Mouse (Mus musculus): ENCODE data around the gene Polr2e. TPM values are rescaled to one million over a fixed set of nuclear protein-coding genes. Genes with fewer than 3 reads are reported as not detected.

Polr2e gene
- polyA plus RNA-seq (2016; fragmentation: Nextera tagmentation; extraction: Ambion mirVana): 279 and 286 TPM in 2 replicates

- H3K27me3 ChIP-seq (ENCODE audit: poor library complexity, severe bottlenecking): no peaks in the 10 kb centered on the region
- H3K4me1 ChIP-seq: peaks cover 33% of the 10 kb centered on the region
- peaks cover 39% of the 10 kb centered on the region for H3K36me3 ChIP-seq (replicated peaks)
- WGBS: under 1% methylated on average over 40 of the region's 40 CpGs
- H3K4me3 ChIP-seq: peak within 1 kb of the TSS; percentile 84
- no peaks in the 10 kb centered on the region for H3K9me3 ChIP-seq
- H3K27ac ChIP-seq: peak within 1 kb of the TSS; percentile 85
- DNase-seq (ENCODE audit: extremely low spot score, low spot score): peak; percentile 99
Measured at GRCm38 (mm10) chr10:80039559-80039979, at the start of gene Polr2e. Gene Polr2e, minus strand, starts transcription at chr10:80039795.

- no peak for DNase-seq (ENCODE audit: extremely low spot score, low spot score)
- 0 out of 2 replicates have a peak overlapping the region, but pooled peaks have one; percentile 20 for H3K27ac ChIP-seq
- no peak overlapping the region for H3K4me3 ChIP-seq
- no peaks in the 10 kb centered on the region for H3K27me3 ChIP-seq (ENCODE audit: poor library complexity, severe bottlenecking)
- peaks cover 31% of the 10 kb centered on the region for H3K36me3 ChIP-seq (replicated peaks)
- H3K4me1 ChIP-seq: peaks cover 11% of the 10 kb centered on the region; the same call in 1 of the 2 replicates
- 65% methylated on average over 4 of the region's 4 CpGs for WGBS
- no peaks in the 10 kb centered on the region for H3K9me3 ChIP-seq
Measured at GRCm38 (mm10) chr10:80089146-80089545, 49.6 kb upstream of the Polr2e start.

GRCm38 (mm10) chr10:80087483-80087882 lies 47.9 kb upstream of the Polr2e start:
- no peaks in the 10 kb centered on the region for H3K27me3 ChIP-seq (ENCODE audit: poor library complexity, severe bottlenecking)
- DNase-seq (ENCODE audit: extremely low spot score, low spot score): no peak
- no peak overlapping the region for H3K4me3 ChIP-seq
- H3K36me3 ChIP-seq (replicated peaks): peaks cover 48% of the 10 kb centered on the region
- no peaks in the 10 kb centered on the region for H3K9me3 ChIP-seq
- WGBS: 92% methylated on average over 8 of the region's 8 CpGs
- peaks cover 4% of the 10 kb centered on the region; the same call in 1 of the 2 replicates for H3K4me1 ChIP-seq
- no peak overlapping the region for H3K27ac ChIP-seq

GRCm38 (mm10) chr10:80086847-80087246 lies 47.3 kb upstream of the Polr2e start:
- Histone ChIP-seq H3K4me1 (peaks cover 4% of the 10 kb centered on the region; the same call in 1 of the 2 replicates), H3K36me3 (replicated peaks) (peaks cover 53% of the 10 kb centered on the region), H3K27ac (no peak overlapping the region), H3K4me3 (no peak overlapping the region; the same call in 1 of the 2 replicates), H3K9me3 (no peaks in the 10 kb centered on the region), H3K27me3 (ENCODE audit: poor library complexity, severe bottlenecking) (no peaks in the 10 kb centered on the region)
- DNase-seq (ENCODE audit: extremely low spot score, low spot score): no peak
- WGBS: 70% methylated on average over 3 of the region's 3 CpGs

GRCm38 (mm10) chr10:80084817-80085487 lies 45.4 kb upstream of the Polr2e start:
- Histone ChIP-seq H3K36me3 (replicated peaks) (peaks cover 59% of the 10 kb centered on the region), H3K4me3 (no peak overlapping the region), H3K9me3 (no peaks in the 10 kb centered on the region), H3K27me3 (ENCODE audit: poor library complexity, severe bottlenecking) (no peaks in the 10 kb centered on the region), H3K27ac (no peak overlapping the region), H3K4me1 (peaks cover 10% of the 10 kb centered on the region; the same call in 1 of the 2 replicates)
- WGBS: 85% methylated on average over 9 of the region's 9 CpGs
- no peak for DNase-seq (ENCODE audit: extremely low spot score, low spot score)

- H3K4me1 ChIP-seq: peaks cover 7% of the 10 kb centered on the region
- no peak overlapping the region for H3K27ac ChIP-seq
- no peaks in the 10 kb centered on the region for H3K27me3 ChIP-seq (ENCODE audit: poor library complexity, severe bottlenecking)
- 85% methylated on average over 3 of the region's 3 CpGs for WGBS
- DNase-seq (ENCODE audit: extremely low spot score, low spot score): no peak
- no peaks in the 10 kb centered on the region for H3K9me3 ChIP-seq
- no peak overlapping the region for H3K4me3 ChIP-seq
- H3K36me3 ChIP-seq (replicated peaks): peaks cover 78% of the 10 kb centered on the region
Measured at GRCm38 (mm10) chr10:80081075-80081474, 41.5 kb upstream of the Polr2e start.

GRCm38 (mm10) chr10:80080396-80081070 lies 40.9 kb upstream of the Polr2e start:
- peaks cover 78% of the 10 kb centered on the region for H3K36me3 ChIP-seq (replicated peaks)
- H3K4me1 ChIP-seq: peaks cover 13% of the 10 kb centered on the region
- no peak for DNase-seq (ENCODE audit: extremely low spot score, low spot score)
- H3K9me3 ChIP-seq: no peaks in the 10 kb centered on the region
- no peak overlapping the region for H3K27ac ChIP-seq
- WGBS: 87% methylated on average over 16 of the region's 16 CpGs
- H3K27me3 ChIP-seq (ENCODE audit: poor library complexity, severe bottlenecking): no peaks in the 10 kb centered on the region
- no peak overlapping the region for H3K4me3 ChIP-seq

GRCm38 (mm10) chr10:80078366-80078765 lies 38.8 kb upstream of the Polr2e start:
- WGBS: 87% methylated on average over 1 of the region's 1 CpGs
- Histone ChIP-seq H3K4me3 (no peak overlapping the region), H3K36me3 (replicated peaks) (peaks cover 56% of the 10 kb centered on the region), H3K4me1 (peaks cover 23% of the 10 kb centered on the region), H3K9me3 (no peaks in the 10 kb centered on the region), H3K27ac (no peak overlapping the region), H3K27me3 (ENCODE audit: poor library complexity, severe bottlenecking) (0 out of 2 replicates have a peak, but pooled peaks cover 8% of the 10 kb centered on the region)
- no peak for DNase-seq (ENCODE audit: extremely low spot score, low spot score)

- Histone ChIP-seq H3K27ac (no peak overlapping the region), H3K36me3 (replicated peaks) (peaks cover 46% of the 10 kb centered on the region), H3K27me3 (ENCODE audit: poor library complexity, severe bottlenecking) (0 out of 2 replicates have a peak, but pooled peaks cover 8% of the 10 kb centered on the region), H3K4me1 (peaks cover 23% of the 10 kb centered on the region), H3K4me3 (no peak overlapping the region), H3K9me3 (no peaks in the 10 kb centered on the region)
- DNase-seq (ENCODE audit: extremely low spot score, low spot score): no peak
- 89% methylated on average over 5 of the region's 5 CpGs for WGBS
Measured at GRCm38 (mm10) chr10:80077312-80077711, 37.7 kb upstream of the Polr2e start.

- H3K9me3 ChIP-seq: no peaks in the 10 kb centered on the region
- H3K27me3 ChIP-seq (ENCODE audit: poor library complexity, severe bottlenecking): 0 out of 2 replicates have a peak, but pooled peaks cover 8% of the 10 kb centered on the region
- no peak overlapping the region for H3K4me3 ChIP-seq
- no peak for DNase-seq (ENCODE audit: extremely low spot score, low spot score)
- peaks cover 40% of the 10 kb centered on the region for H3K36me3 ChIP-seq (replicated peaks)
- H3K27ac ChIP-seq: no peak overlapping the region
- 94% methylated on average over 4 of the region's 4 CpGs for WGBS
- peaks cover 28% of the 10 kb centered on the region for H3K4me1 ChIP-seq
Measured at GRCm38 (mm10) chr10:80076386-80076785, 36.8 kb upstream of the Polr2e start.

GRCm38 (mm10) chr10:80075924-80076323 lies 36.3 kb upstream of the Polr2e start:
- Histone ChIP-seq H3K4me1 (peaks cover 31% of the 10 kb centered on the region), H3K9me3 (no peaks in the 10 kb centered on the region), H3K4me3 (no peak overlapping the region; the same call in 1 of the 2 replicates), H3K27ac (no peak overlapping the region), H3K36me3 (replicated peaks) (peaks cover 36% of the 10 kb centered on the region), H3K27me3 (ENCODE audit: poor library complexity, severe bottlenecking) (0 out of 2 replicates have a peak, but pooled peaks cover 8% of the 10 kb centered on the region)
- DNase-seq (ENCODE audit: extremely low spot score, low spot score): no peak
- WGBS: 45% methylated on average over 1 of the region's 1 CpGs

- H3K9me3 ChIP-seq: no peaks in the 10 kb centered on the region
- peak overlapping the region; percentile 51; the same call in 1 of the 2 replicates for H3K27ac ChIP-seq
- peaks cover 29% of the 10 kb centered on the region for H3K4me1 ChIP-seq
- 0 out of 2 replicates have a peak, but pooled peaks cover 8% of the 10 kb centered on the region for H3K27me3 ChIP-seq (ENCODE audit: poor library complexity, severe bottlenecking)
- DNase-seq (ENCODE audit: extremely low spot score, low spot score): no peak
- H3K4me3 ChIP-seq: peak overlapping the region; percentile 27
- 19% methylated on average over 28 of the region's 28 CpGs for WGBS
- peaks cover 27% of the 10 kb centered on the region for H3K36me3 ChIP-seq (replicated peaks)
Measured at GRCm38 (mm10) chr10:80074813-80075601, 35.4 kb upstream of the Polr2e start.
